Comparison of ENCODE assay signal across 24 mouse cellular contexts in the genomic region with DNA sequence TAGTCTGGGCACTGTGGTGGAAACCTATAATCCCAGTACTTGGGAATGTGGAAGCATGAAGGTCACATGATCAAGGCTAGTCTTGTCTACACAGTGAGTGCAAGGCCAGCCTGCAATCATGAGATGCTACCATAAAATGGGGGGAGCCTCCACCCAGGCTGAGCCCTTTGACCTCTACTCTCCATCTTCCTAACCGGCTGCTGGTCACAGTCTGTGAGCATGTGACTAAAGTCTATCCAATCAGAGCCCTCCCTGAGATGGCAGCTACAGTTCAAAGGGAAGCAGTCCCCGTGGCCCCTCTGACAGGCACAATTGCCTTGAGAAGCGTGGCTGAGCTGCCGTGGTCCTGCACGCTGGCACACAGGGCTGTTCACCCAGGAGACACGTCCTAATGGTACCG.
DNase-seq lines count a peak whose midpoint lies in the region; ATAC-seq lines count a peak whose summit lies in the region.
"Had no signal": no experiment of that assay in that cellular context is flagged by ENCODE, and none has a peak within 500 bp of the region (broad histone marks: within the 10 kb centered on the region; RNA-seq: fewer than 3 reads in every experiment).

No protein-coding gene starts in this region.

- ATAC-seq in megakaryocyte, adult 5-6 weeks (ENCODE audit: poor library complexity, severe bottlenecking), result no peak
- ATAC-seq in intestine, embryonic 15.5 days, result peak; percentile 86
- no peak for ATAC-seq in forebrain, embryonic 14.5 days
- ATAC-seq: inflammation-experienced regulatory T-cells, adult 6 months; liver, postnatal 0 days; midbrain, embryonic 15.5 days had no signal

- H3K36me3 ChIP-seq in megakaryocyte, embryonic 14.5 days (replicated peaks; ENCODE audit: low read length), result peaks cover 96% of the 10 kb centered on the region
- H3K36me3 ChIP-seq in intestine, embryonic 15.5 days, result no peaks in the 10 kb centered on the region
- no peaks in the 10 kb centered on the region for H3K36me3 ChIP-seq in forebrain, embryonic 14.5 days (ENCODE audit: control insufficient read depth, insufficient read depth, low read length)
- H3K36me3 ChIP-seq: embryonic facial prominence, embryonic 15.5 days; hindbrain, embryonic 13.5 days; midbrain, embryonic 15.5 days; neural tube, embryonic 15.5 days; stomach, embryonic 15.5 days had no signal

- peak overlapping the region; percentile 81 for H3K4me3 ChIP-seq in megakaryocyte, embryonic 14.5 days (replicated peaks)
- H3K4me3 ChIP-seq in intestine, embryonic 15.5 days (replicated peaks), result no peak overlapping the region
- H3K4me3 ChIP-seq in forebrain, embryonic 14.5 days (ENCODE audit: low read depth, low read length), result no peak overlapping the region
- H3K4me3 ChIP-seq: embryonic facial prominence, embryonic 15.5 days; heart, adult 2 months; hindbrain, embryonic 13.5 days; midbrain, embryonic 15.5 days; neural tube, embryonic 15.5 days; stomach, embryonic 15.5 days had no signal

- DNase-seq in embryo, embryonic 10 days (ENCODE audit: low spot score), result peak; percentile 39
- DNase-seq in embryo, embryonic 11 days, result no peak
- DNase-seq in thymus, postnatal 25 days, result no peak
- DNase-seq in kidney, adult 8-10 months, result no peak
- DNase-seq in forebrain, embryonic 14.5 days (ENCODE audit: low spot score), result no peak
- DNase-seq: adrenal gland, adult 2 months; cerebellum, adult 8-10 months; gastrocnemius, postnatal 25 days; heart, adult 2 months; kidney, postnatal 10 days; left cerebral cortex, postnatal 4 days; liver, postnatal 0 days; lung, postnatal 10 days; right cerebral cortex, postnatal 14 days; thymus, adult 18-20 months had no signal

- H3K27me3 ChIP-seq in megakaryocyte, embryonic 14.5 days (replicated peaks), result no peaks in the 10 kb centered on the region
- H3K27me3 ChIP-seq in intestine, embryonic 15.5 days (replicated peaks), result no peaks in the 10 kb centered on the region
- no peaks in the 10 kb centered on the region for H3K27me3 ChIP-seq in forebrain, embryonic 14.5 days (replicated peaks; ENCODE audit: control insufficient read depth, insufficient read depth, low read length)
- H3K27me3 ChIP-seq: embryonic facial prominence, embryonic 15.5 days; hindbrain, embryonic 13.5 days; midbrain, embryonic 15.5 days; neural tube, embryonic 15.5 days; stomach, embryonic 15.5 days had no signal

- no peak overlapping the region; the same call in 1 of the 2 replicates for H3K4me2 ChIP-seq in intestine, embryonic 15.5 days (replicated peaks)
- H3K4me2 ChIP-seq in forebrain, embryonic 14.5 days (ENCODE audit: low read length), result no peak overlapping the region
- H3K4me2 ChIP-seq: embryonic facial prominence, embryonic 15.5 days; hindbrain, embryonic 13.5 days; midbrain, embryonic 15.5 days; neural tube, embryonic 15.5 days; stomach, embryonic 15.5 days had no signal

- peaks cover 100% of the 10 kb centered on the region for H3K4me1 ChIP-seq in megakaryocyte, embryonic 14.5 days
- H3K4me1 ChIP-seq in intestine, embryonic 15.5 days (replicated peaks), result peaks cover 26% of the 10 kb centered on the region
- H3K4me1 ChIP-seq in forebrain, embryonic 14.5 days (ENCODE audit: control insufficient read depth, insufficient read depth, low read length), result no peaks in the 10 kb centered on the region; the same call in 1 of the 2 replicates

- WGBS in intestine, embryonic 15.5 days, result 53% methylated on average over 7 of the region's 7 CpGs
- 65% methylated on average over 7 of the region's 7 CpGs for WGBS in forebrain, embryonic 14.5 days

- no peaks in the 10 kb centered on the region for H3K9me3 ChIP-seq in megakaryocyte, embryonic 14.5 days
- H3K9me3 ChIP-seq in intestine, embryonic 15.5 days, result no peaks in the 10 kb centered on the region
- no peaks in the 10 kb centered on the region for H3K9me3 ChIP-seq in forebrain, embryonic 14.5 days (replicated peaks; ENCODE audit: control insufficient read depth, low read length)
- H3K9me3 ChIP-seq: embryonic facial prominence, embryonic 15.5 days; hindbrain, embryonic 13.5 days; midbrain, embryonic 15.5 days; neural tube, embryonic 15.5 days; stomach, embryonic 15.5 days had no signal

- H3K27ac ChIP-seq in intestine, embryonic 15.5 days, result no peak overlapping the region; the same call in 1 of the 2 replicates
- H3K27ac ChIP-seq in forebrain, embryonic 14.5 days (ENCODE audit: low read depth, low read length), result no peak overlapping the region
- H3K27ac ChIP-seq: embryonic facial prominence, embryonic 15.5 days; heart, adult 2 months; midbrain, embryonic 15.5 days; neural tube, embryonic 15.5 days; stomach, embryonic 15.5 days had no signal

- H3K9ac ChIP-seq in intestine, embryonic 15.5 days, result no peak overlapping the region
- H3K9ac ChIP-seq in forebrain, embryonic 14.5 days (ENCODE audit: low read length), result no peak overlapping the region
- H3K9ac ChIP-seq: embryonic facial prominence, embryonic 15.5 days; hindbrain, embryonic 13.5 days; liver, postnatal 0 days; midbrain, embryonic 15.5 days; neural tube, embryonic 15.5 days; stomach, embryonic 15.5 days had no signal
